Mouse (Mus musculus) liver, embryonic 14.5 days (tissue): ENCODE measurements around the gene Rfx1. TPM values are rescaled to one million over a fixed set of nuclear protein-coding genes. Genes with fewer than 3 reads are reported as not detected.

ENCODE experiments used
- ATAC-seq: fragments of 200-750 bp; cut with Nextera tagmentation; 2 replicates; pipeline ENCODE4 v1.8.0; 2017; ENCODE audit warnings: moderate number of reproducible peaks, mild to moderate bottlenecking, moderate library complexity; ENCODE audit not compliant: insufficient read depth
- DNase-seq, 3 experiments: peaks; one replicate each; pipeline ENCODE4 v3.0.0-alpha.2; 2012 to 2013; ENCODE audit warnings: low read depth in 3 of 3, low spot score in 3 of 3
- H3K27ac ChIP-seq: fragments of 300-500 bp; sonication (generic); 2 replicates; pipeline ENCODE4 v1.5.1; 2014; ENCODE audit warnings: moderate library complexity, mild to moderate bottlenecking, control low read depth, inconsistent platforms
- H3K27me3 ChIP-seq: fragments of 300-500 bp; sonication (generic); 2 replicates; pipeline ENCODE4 v1.6.1; 2014; ENCODE audit warnings: mild to moderate bottlenecking, low read length, moderate library complexity; ENCODE audit not compliant: control insufficient read depth, insufficient read depth
- H3K36me3 ChIP-seq: fragments of 300-500 bp; sonication (generic); replicated peaks from 2 replicates; pipeline ENCODE4 v1.6.1; 2014; ENCODE audit warnings: low read depth; ENCODE audit not compliant: control insufficient read depth, insufficient read depth
- H3K4me1 ChIP-seq, 2 experiments: fragments of 200-500 bp in 1 of 2; fragments of 300-500 bp in 1 of 2; sonication (generic) in 1 of 2; replicated peaks; 2 replicates each; pipeline ENCODE4 v1.6.1; 2012 to 2014; ENCODE audit warnings: antibody characterized with exemption in 1 of 2, inconsistent platforms in 1 of 2, low read length in 1 of 2; ENCODE audit not compliant: control insufficient read depth in 2 of 2, insufficient read depth in 2 of 2
- H3K4me2 ChIP-seq: fragments of 300-500 bp; sonication (generic); 2 replicates; pipeline ENCODE4 v1.6.1; 2014; ENCODE audit warnings: low read depth, mild to moderate bottlenecking, control low read depth, moderate library complexity
- H3K4me3 ChIP-seq, 2 experiments: fragments of 200-500 bp in 1 of 2; fragments of 300-500 bp in 1 of 2; sonication (generic) in 1 of 2; 2 replicates each; pipeline ENCODE4 v1.5.1; 2012 to 2014; ENCODE audit warnings: low read depth in 2 of 2, low read length in 2 of 2, mild to moderate bottlenecking in 2 of 2, control low read depth in 1 of 2, inconsistent platforms in 1 of 2, moderate library complexity in 1 of 2; ENCODE audit not compliant: insufficient read depth in 1 of 2
- H3K9ac ChIP-seq: fragments of 300-500 bp; sonication (generic); replicated peaks from 2 replicates; pipeline ENCODE4 v1.6.1; 2014; ENCODE audit warnings: mild to moderate bottlenecking, control low read depth, moderate library complexity
- H3K9me3 ChIP-seq: fragments of 300-500 bp; sonication (generic); 2 replicates; pipeline ENCODE4 v1.6.1; 2016; ENCODE audit warnings: low read length, mixed read lengths; ENCODE audit not compliant: control insufficient read depth
- CTCF ChIP-seq: IDR thresholded peaks from 2 replicates; pipeline ENCODE4 v1.5.1; 2016; ENCODE audit warnings: antibody characterized with exemption, low read depth, control low read depth
- EP300 ChIP-seq: IDR thresholded peaks from 2 replicates; pipeline ENCODE4 v1.6.1; 2016; ENCODE audit warnings: antibody characterized with exemption, low read depth
- WGBS: fragments of 180-500 bp; shearing (Covaris S2); extraction: QIAGEN DNeasy Blood & Tissue Kit; methylation state at CpG from one replicate; pipeline ENCODE4 v1.1.7; 2014; ENCODE audit not compliant: insufficient replicate concordance; 5-methylcytosine and 5-hydroxymethylcytosine counted together
- polyA plus RNA-seq, 2 experiments: library from polyadenylated mRNA; depleted of rRNA in 1 of 2; stranded (reverse) in 1 of 2; unstranded in 1 of 2; fragments of >200 nt; fragmentation: Nextera tagmentation in 1 of 2; extraction: Ambion mirVana in 1 of 2; gene quantifications; 2 replicates each; pipeline versions ENCODE4 v1.2.1 to v1.2.3; 2012 to 2014

Rfx1 gene
- polyA plus RNA-seq, 2 experiments = 1.5 to 4.6 TPM

- H3K4me1 ChIP-seq = peaks cover 0 to 20% of the 10 kb centered on the region in 2 experiments
- WGBS = 36% methylated on average over 1 of the region's 1 CpGs
- no peak for ATAC-seq
- no peak for DNase-seq
- H3K9ac ChIP-seq = no peak overlapping the region
- no peaks in the 10 kb centered on the region for H3K9me3 ChIP-seq
- H3K4me3 ChIP-seq = no peak overlapping the region
- TF ChIP-seq CTCF (no peak), EP300 (no peak)
- H3K36me3 ChIP-seq = no peaks in the 10 kb centered on the region
- H3K4me2 ChIP-seq = no peak overlapping the region
- no peak overlapping the region for H3K27ac ChIP-seq
- H3K27me3 ChIP-seq = no peaks in the 10 kb centered on the region
Observed at GRCm38 (mm10) chr8:84069169-84069568, 2.5 kb downstream of the Rfx1 start.

GRCm38 (mm10) chr8:84069750-84070149 lies 3.1 kb downstream of the Rfx1 start:
- no peak for ATAC-seq
- H3K27ac ChIP-seq = no peak overlapping the region
- DNase-seq = no peak
- no peaks in the 10 kb centered on the region for H3K36me3 ChIP-seq
- no peak overlapping the region for H3K9ac ChIP-seq
- no peak overlapping the region for H3K4me3 ChIP-seq
- no peaks in the 10 kb centered on the region for H3K27me3 ChIP-seq
- no peaks in the 10 kb centered on the region for H3K9me3 ChIP-seq
- TF ChIP-seq CTCF (no peak), EP300 (no peak)
- no peak overlapping the region for H3K4me2 ChIP-seq
- 69% methylated on average over 2 of the region's 2 CpGs for WGBS
- H3K4me1 ChIP-seq = peaks cover 0 to 20% of the 10 kb centered on the region in 2 experiments

GRCm38 (mm10) chr8:84070241-84070640 lies 3.6 kb downstream of the Rfx1 start:
- H3K4me3 ChIP-seq = no peak overlapping the region
- H3K4me1 ChIP-seq = peaks cover 0 to 20% of the 10 kb centered on the region in 2 experiments
- ATAC-seq (no peak), DNase-seq (no peak)
- no peaks in the 10 kb centered on the region for H3K9me3 ChIP-seq
- no peak for TF ChIP-seq CTCF
- TF ChIP-seq EP300 = no peak
- H3K9ac ChIP-seq = no peak overlapping the region
- H3K4me2 ChIP-seq = no peak overlapping the region
- no peak overlapping the region for H3K27ac ChIP-seq
- H3K36me3 ChIP-seq = no peaks in the 10 kb centered on the region
- WGBS = 54% methylated on average over 5 of the region's 5 CpGs
- H3K27me3 ChIP-seq = no peaks in the 10 kb centered on the region

GRCm38 (mm10) chr8:84070667-84071066 lies 4.0 kb downstream of the Rfx1 start:
- no peak overlapping the region for H3K4me2 ChIP-seq
- peaks cover 0 to 17% of the 10 kb centered on the region in 2 experiments for H3K4me1 ChIP-seq
- 81% methylated on average over 2 of the region's 2 CpGs for WGBS
- H3K36me3 ChIP-seq = no peaks in the 10 kb centered on the region
- H3K4me3 ChIP-seq = no peak overlapping the region
- no peaks in the 10 kb centered on the region for H3K9me3 ChIP-seq
- H3K9ac ChIP-seq = no peak overlapping the region
- H3K27ac ChIP-seq = no peak overlapping the region
- no peak for ATAC-seq
- no peak for TF ChIP-seq CTCF
- TF ChIP-seq EP300 = no peak
- no peak for DNase-seq
- no peaks in the 10 kb centered on the region for H3K27me3 ChIP-seq

- ATAC-seq = no peak
- no peak overlapping the region for H3K9ac ChIP-seq
- DNase-seq = no peak
- no peaks in the 10 kb centered on the region for H3K36me3 ChIP-seq
- no peak overlapping the region for H3K4me2 ChIP-seq
- peaks cover 0 to 17% of the 10 kb centered on the region in 2 experiments for H3K4me1 ChIP-seq
- no peaks in the 10 kb centered on the region for H3K27me3 ChIP-seq
- H3K27ac ChIP-seq = no peak overlapping the region
- TF ChIP-seq CTCF (no peak), EP300 (no peak)
- 55% methylated on average over 3 of the region's 3 CpGs for WGBS
- no peaks in the 10 kb centered on the region for H3K9me3 ChIP-seq
- no peak overlapping the region for H3K4me3 ChIP-seq
Observed at GRCm38 (mm10) chr8:84071921-84072320, 5.3 kb downstream of the Rfx1 start.
